Mouse (Mus musculus) cerebellum, adult 9-10 months (tissue): ENCODE results near the gene Egln1.

Experiments
- DNase-seq: peaks from one replicate; pipeline ENCODE4 v3.0.0; 2022

Egln1 gene

DNA sequence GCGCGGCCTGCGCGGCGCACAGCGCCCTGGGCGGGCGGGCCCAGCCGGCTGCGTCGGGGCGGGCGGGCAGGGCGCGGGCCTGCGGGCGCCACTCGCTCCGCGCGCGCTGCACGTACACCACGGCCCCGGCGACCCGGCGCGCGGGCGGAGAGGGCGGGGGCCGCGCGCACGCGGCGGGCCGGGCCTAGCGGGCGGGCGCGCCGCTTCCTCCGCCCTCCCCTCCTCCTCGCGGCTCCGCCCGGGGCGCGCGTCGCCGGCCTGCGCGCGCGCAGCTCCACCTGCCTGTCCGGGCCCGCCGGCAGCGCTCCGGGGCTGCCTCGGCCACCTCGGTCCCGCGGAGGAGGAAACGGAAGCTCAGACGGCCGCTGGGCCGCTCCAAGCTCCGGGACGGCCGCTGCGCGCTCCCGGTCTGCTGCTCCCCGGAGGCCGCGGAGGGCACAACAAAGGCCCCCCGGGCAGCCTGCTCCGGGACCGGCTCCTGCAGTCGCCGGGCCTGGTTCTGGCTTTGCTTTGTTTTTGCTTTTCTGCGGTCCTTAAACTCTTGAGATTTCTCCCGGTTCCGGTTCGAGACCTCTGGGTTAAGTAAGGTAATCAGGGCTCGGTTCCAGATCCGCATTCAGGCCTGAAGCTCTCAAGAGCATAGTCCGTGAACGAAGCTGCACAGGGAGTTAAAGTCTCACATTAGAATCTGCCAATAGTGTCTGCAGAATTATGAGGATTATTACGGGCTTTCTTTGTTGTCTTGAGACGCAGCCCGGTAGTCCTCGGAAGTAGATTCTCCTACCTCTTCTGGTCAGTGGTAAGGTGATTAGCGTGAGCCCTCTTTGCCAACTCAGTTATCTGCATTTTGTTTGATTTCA, at the start of gene Egln1:
Gene Egln1 (minus strand): TSS at position 116 of the 860 bp plus-strand sequence.
- DNase-seq = peak; percentile 80

GRCm38 (mm10) chr8:124995776-124996175, 46.7 kb upstream of the Egln1 start:
- no peak for DNase-seq

- DNase-seq = no peak
Observed at GRCm38 (mm10) chr8:124991668-124991926, 42.5 kb upstream of the Egln1 start.

GRCm38 (mm10) chr8:124990923-124991667, 42.0 kb upstream of the Egln1 start:
- no peak for DNase-seq

GRCm38 (mm10) chr8:124980828-124981227, 31.7 kb upstream of the Egln1 start:
- DNase-seq = no peak

DNA sequence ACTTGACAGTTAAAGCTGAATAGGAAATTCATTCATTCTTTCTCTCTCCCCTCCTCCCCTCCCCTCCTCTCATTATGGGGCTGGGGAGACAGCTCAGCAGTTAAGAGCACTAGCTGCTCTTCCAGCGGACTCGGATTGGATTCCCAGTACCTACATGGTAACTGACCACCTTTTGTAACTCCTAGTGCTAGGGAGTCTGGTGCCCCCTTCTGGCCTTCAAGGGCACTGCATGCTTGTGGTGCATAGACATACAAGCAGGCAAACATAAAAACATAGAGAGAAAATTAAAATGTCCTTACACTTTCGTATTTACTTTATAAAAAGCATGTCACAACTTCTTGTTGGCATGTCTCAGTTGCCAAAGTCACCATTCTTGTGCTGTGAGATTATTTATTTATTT, 30.9 kb upstream of the Egln1 start:
- no peak for DNase-seq

DNA sequence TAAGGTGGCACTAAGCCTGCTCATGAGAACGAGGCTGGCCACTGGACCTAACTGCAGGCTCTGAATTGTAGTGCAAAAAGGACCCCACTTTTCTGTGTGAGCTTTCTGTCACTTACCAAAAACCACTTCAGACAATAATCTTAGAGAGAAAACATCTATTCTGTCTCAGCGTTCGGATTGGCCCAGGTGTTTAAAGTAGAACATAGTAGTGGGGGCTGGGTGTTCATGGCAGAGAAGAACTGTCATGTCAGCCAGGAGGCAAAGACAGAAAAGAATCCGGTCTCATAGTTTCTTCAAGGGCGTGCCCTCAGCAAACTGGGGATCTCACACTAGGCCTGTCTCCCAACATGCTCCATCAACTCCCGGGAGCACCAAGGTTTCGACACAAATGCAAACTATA, 28.9 kb upstream of the Egln1 start:
- DNase-seq = no peak

DNA sequence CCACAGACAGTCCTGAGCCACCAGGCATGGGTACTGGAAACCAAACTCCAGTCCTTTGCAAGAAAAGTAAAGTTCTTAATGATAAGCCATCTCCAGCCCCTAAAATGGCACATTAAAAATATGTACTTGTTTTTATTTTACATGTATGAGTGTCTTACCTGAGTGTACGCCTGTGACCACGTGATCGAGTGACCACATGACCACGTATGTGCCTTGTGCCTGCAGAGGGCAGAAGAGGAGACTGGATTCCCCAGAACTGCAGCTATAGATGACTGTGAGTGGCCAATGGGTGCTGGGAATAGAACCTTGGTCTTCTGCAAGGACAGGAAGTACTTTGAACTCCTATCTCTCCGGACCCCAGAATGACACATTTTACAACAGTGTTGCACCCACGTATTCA, 27.1 kb upstream of the Egln1 start:
- no peak for DNase-seq

DNA sequence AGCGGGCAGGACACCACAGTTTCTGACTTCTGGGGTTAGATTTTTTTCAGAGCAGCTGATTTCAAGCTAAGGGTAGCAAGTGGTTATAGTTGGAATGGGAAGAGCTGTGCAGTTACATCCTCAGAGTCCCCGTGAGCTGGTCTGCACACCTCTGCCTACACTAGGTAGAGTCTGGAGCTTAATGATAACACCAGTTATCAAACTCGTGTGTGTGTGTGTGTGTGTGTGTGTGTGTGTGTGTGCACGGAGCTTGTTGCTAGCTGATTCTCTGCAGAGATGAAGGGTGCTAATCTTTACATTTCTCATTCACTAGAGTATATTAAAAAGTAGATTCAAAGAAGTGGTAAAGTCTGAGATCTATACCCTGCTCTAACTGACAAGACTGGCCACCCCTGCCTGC, 25.1 kb upstream of the Egln1 start:
- no peak for DNase-seq

DNA sequence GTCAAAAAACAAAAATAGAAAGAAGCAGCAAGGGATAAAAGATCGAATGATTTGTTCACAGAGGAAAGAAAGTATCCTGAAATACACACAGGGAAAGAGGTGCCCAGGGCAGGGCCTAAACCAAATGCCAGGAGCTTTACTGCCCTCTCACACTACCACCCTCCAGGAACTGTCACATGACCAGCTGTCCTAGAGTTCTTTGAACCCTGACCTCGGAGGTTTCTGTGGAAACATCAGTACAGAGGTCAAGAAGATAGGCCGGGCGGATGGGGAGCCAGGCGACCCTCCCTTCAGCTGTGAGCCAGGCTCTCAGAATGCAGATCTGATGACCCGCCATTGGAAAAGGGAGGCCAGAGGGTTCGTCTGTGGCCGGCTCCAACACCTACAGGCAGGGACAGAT, 24.1 kb upstream of the Egln1 start:
- DNase-seq = no peak

DNA sequence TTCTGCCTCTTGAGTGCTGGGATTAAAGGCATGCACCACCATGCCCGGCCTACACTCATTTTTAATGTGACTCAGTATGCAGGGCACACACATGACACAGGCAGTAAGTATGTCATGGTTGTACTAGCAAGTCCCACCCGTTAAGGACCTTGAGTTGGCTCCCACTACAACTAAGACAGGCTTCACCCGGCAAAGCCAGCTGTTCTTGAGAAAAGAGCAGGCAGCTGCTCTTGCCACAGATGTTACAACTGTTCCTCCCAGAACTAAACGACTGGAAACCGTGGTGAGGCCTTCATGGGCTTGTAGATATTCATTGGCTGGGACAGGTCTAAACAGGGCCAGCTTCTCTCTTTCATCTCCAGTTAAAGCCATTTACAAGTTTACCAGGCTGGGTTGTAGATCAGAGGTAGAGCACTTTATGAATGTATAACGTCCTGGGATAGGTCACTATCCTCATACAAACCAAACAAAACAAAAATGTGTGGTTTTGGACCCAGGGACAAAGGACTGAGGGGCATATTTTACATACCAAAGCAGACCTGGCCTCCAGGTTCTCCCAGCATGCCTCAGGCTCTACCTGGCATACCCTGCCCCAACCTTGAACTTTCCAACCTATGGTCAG, 21.3 kb upstream of the Egln1 start:
- DNase-seq = no peak

GRCm38 (mm10) chr8:124964966-124965365, 15.8 kb upstream of the Egln1 start:
- DNase-seq = no peak

- DNase-seq = no peak
Observed at GRCm38 (mm10) chr8:124963246-124963645, 14.1 kb upstream of the Egln1 start.

- no peak for DNase-seq
Observed at GRCm38 (mm10) chr8:124960226-124960880, 11.2 kb upstream of the Egln1 start.

GRCm38 (mm10) chr8:124959462-124960225, 10.5 kb upstream of the Egln1 start:
- DNase-seq = no peak

GRCm38 (mm10) chr8:124954572-124955082, 5.5 kb upstream of the Egln1 start:
- DNase-seq = no peak

DNA sequence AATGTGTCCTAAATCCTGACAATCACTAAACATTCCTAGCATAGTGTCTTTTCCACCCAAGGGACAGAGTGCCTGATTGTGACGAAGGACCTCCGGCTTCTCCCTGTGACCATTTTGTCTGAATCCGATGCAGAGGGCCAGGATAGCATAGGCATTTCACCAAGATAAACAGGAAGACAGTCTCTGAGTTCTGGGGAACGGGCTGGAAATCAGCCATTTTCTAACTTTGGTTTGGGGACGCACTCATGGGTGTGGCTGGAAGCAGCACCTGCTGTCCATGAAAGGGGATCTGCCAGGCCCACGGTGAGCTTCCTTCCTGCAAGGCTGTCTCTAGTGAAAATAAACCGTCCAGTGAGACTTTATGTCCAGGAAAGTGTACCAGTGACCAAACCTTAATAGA, 4.1 kb upstream of the Egln1 start:
- DNase-seq = no peak

DNA sequence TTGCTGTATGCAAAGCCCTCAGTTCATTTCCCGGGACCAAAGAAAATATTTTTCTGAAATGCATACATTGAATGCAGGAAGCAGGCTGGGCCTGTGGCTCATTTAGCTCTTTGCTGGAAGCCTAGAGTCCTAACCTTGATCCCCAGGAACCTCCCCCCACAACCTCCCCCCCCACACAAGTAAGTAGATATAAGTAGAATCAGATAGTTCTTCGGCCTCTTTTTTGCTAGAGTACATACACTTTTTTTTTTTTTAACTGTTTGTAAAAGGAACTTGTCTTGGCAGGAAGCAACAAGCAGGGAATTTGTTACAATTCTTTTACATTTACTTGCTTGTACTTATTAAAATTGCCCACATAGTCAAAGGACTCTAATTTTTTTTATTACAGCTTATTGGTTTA, 1.7 kb upstream of the Egln1 start:
- no peak for DNase-seq

DNA sequence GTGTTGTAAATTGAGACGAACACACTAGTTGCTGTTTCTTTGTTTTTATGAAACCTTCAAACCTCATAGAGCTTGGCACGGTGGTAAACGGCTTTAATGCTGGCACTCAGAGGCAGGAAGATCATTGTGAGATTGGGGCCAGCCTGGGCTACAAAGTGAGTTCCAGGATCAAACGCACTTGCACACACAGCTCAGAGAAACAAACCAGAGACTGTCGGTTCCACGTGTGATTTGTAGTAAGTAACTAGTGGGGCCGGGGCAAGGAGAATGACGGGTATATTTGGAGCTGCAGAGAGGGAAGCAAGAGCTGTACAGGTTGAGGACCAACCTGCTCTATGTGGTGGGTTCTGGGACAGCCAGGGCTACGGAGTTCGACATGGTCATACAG, 939 bp upstream of the Egln1 start:
- DNase-seq = no peak

GRCm38 (mm10) chr8:124948733-124949111, 402 bp downstream of the Egln1 start:
- peak; percentile 43 for DNase-seq

DNA sequence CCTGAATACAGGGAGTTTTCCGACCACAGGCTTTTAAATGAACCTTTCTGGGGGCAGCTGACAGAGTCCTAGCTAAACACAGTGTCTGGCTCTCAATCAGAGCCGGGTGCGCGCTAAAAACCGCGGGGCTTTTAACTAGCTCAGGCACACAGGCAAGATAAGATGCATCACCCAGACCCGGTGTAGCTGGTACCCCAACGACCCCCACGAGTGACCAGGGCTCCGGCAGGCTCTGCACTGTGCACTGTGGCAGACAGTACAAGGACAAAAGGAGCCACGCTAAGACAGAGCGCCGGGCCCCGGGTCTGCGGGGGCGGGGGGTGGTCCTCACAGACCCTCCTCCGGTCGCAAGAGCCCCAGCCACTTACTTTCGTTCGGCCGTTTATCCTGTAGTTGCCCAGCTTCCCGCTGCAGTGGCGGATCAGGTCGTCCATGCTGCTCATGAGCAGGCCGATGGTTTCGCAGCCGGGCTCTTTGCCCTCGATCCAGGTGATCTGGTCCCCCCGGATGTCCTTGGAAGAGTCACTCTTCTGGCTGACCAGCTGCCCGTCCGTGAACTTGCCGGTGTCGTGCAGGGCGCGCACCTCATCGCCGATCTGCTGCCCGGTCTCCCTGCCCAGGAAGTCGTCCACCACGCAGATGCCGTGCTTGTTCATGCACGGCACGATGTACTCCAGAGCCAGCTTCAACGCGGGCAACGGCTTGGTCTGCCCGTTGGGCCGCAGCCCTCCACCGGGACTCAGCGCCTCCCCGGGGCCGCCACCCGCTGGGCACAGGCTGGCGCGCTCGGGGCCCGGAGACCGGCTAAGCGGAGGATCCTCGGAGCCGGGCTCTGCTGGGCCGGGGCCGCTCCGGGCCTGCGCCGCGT, 1.0 kb downstream of the Egln1 start:
- DNase-seq = peak; percentile 67

DNA sequence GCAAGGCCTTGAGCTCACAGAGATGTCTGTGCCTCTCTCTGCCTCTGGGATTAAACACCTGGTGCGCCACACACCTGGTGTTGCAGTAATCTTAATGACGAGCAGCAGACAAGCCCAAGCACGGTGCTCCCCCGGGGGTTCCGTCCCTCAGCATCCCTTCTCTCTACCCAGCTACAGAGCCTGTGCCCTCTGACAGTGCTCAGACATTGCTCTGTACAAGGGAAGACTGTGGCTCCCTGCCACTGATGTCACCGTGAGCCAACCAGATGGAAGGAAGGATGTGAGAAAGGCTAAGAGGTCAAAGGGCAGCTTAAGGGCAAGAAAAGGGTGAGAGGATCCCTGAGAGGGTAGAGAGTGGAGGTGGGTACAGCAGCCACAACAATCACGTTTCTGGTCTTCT, 4.7 kb downstream of the Egln1 start:
- peak; percentile 13 for DNase-seq
